Mouse (Mus musculus) gonadal fat pad, adult 2 months (tissue): ENCODE measurements at regions not wholly inside any gene's neighbourhood (a gene's known extent, or its start where the extent isn't known, plus 50 kb on each side); places are given as distances from the start of the nearest gene placed in this dataset.

Source experiments
- DNase-seq: peaks from one replicate; pipeline ENCODE4 v3.0.0-alpha.2; 2012; ENCODE audit warnings: low read depth

GRCm38 (mm10) chr5:51397528-51397927 is 170.0 kb downstream of the Ppargc1a start:
- no peak for DNase-seq

- DNase-seq: no peak
Observed at GRCm38 (mm10) chr5:51391319-51391718, 176.2 kb downstream of the Ppargc1a start.

- DNase-seq: no peak
Observed at GRCm38 (mm10) chr5:51387751-51388150, 179.8 kb downstream of the Ppargc1a start.

GRCm38 (mm10) chr5:51386409-51386808 is 181.1 kb downstream of the Ppargc1a start:
- no peak for DNase-seq

- DNase-seq: no peak
Observed at GRCm38 (mm10) chr5:51384278-51384677, 183.2 kb downstream of the Ppargc1a start.

DNA sequence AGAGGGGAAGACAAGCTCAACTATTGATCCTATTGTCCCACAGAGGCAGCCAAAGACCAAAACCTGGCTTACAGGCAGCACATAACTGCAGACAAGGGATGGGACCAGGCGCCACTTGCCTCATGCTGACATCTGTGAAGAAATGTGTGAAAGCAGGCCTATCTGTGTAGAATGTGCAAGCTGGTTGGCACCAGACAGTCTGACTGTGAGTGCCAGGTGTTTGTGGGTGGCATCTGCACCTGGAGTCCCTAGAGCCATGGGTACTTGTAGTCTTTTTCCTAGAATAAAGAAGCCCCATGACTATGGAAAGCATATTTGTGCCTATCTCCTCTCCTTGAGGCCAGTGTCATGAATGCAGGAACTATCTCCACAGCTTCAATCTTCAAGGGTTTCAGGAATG is 208.4 kb downstream of the Ppargc1a start:
- DNase-seq: no peak

DNA sequence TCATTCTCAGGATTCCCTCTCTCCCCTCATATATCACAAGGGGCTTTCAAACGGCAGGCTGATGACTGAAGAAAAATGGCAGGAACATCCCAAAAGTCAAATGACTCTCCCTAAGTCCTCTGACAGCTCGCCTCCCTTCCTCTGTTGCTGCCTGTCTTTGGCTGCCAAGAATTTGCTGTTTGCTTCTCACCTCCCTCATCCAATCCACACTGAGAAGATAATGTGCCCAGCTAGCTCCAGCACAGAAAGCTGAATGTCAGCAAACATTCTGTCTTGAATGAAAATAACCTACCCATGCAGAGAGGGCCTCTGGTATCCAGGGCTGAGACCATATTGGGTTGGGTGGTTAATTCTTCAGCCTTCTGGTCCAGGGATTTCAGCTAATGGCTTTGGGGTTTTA is 219.3 kb downstream of the Ppargc1a start:
- no peak for DNase-seq

DNA sequence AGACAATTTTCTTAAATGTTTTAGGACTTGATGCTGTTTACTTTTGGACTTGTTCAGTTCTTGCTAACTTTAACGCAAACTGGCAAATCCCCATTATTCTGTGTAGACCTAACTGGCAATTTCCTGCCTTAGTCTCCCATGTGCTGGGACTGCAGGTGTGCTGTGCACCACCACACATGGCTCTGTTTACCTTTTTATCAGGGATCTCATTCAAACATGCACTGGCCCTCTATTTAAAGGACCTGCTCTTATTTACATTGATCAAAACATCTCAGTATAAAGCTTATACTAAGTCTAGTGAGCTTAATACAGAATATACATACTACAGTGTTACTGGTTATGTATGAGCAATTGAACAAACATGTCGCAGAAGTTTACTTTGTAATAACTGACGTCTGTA is 238.4 kb downstream of the Ppargc1a start:
- DNase-seq: no peak

GRCm38 (mm10) chr5:51289191-51289590 is 278.3 kb downstream of the Ppargc1a start:
- DNase-seq: no peak

- DNase-seq: peak; percentile 19
Observed at GRCm38 (mm10) chr5:51288234-51288633, 279.3 kb downstream of the Ppargc1a start.

DNA sequence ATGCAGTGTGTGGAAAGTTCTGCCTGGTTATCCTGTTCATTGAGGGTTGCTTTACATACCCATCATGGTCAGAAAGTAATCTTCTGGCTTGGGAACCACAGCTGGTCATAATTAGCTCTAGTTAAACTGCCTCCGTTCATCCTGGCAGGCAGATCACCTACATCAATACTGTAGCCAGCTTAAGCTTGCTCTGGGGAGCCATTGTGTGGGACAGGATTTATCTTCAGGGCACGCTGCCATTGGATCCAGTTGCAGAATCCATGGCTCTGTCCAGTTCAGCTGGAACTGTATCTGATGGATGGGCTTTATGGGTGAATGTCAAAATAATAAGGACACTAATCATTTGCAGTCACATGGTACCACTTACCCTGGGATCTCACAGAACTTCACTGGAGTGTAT is 326.4 kb downstream of the Ppargc1a start:
- no peak for DNase-seq

- DNase-seq: no peak
Observed at GRCm38 (mm10) chr5:51234004-51234355, 333.5 kb downstream of the Ppargc1a start.

GRCm38 (mm10) chr5:51233271-51234003 is 334.1 kb downstream of the Ppargc1a start:
- no peak for DNase-seq

DNA sequence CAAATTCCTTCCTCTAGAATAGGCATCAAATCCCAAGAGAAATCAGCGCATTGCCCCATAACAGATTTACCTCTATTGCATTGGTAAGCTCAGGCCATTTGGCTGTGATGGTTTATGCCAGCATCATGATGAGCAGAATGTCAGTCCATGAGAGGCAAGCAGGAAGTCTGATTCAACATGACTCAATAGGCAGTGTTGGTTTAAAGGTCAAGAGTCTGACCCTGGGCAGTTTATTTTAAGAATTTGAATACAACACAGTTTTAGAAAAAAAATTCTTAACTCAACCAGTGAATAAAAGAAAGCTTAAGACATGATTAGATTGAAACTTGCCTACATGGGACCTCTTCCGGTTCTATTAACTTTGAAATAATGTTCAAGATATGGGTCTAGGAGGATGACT is 337.7 kb downstream of the Ppargc1a start:
- DNase-seq: no peak

DNA sequence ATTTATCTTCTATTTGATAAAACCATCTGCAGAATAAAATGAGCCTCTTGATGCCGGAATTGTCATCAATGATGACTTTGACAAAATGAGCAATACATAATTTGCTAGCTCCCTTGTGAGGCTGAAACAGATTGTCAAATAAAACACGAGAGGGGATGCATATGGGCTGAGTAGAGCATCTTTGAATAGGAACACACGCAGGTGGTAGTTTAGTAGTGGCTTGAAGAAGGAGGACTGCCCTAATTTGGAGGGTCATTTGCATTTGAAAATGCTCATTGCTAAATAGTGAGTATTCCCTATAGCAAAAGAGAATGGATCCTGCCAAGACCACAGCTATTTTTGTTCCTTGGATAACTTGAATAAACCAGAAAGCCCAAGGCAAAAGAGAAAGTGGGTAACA is 339.5 kb downstream of the Ppargc1a start:
- DNase-seq: no peak

DNA sequence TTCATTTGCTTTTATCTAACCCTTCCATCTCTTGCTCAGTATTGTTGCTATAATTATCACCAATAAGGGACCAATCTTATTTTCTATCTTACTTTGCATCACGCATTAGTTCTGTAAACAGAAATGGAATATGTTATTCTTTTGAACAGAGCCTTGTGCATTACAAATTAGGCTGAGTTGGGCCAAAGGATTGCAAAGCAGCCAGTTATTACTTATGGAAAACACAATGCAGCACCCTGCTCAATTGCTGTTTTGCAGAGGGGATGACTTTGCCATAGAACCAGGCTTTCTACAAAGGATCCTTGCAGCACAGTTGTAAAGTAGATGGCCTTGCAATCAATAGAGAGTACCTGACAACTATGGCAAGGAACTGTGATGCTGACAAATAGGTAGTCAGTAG is 364.3 kb downstream of the Ppargc1a start:
- no peak for DNase-seq

GRCm38 (mm10) chr5:51202525-51203215 is 364.9 kb downstream of the Ppargc1a start:
- no peak for DNase-seq

DNA sequence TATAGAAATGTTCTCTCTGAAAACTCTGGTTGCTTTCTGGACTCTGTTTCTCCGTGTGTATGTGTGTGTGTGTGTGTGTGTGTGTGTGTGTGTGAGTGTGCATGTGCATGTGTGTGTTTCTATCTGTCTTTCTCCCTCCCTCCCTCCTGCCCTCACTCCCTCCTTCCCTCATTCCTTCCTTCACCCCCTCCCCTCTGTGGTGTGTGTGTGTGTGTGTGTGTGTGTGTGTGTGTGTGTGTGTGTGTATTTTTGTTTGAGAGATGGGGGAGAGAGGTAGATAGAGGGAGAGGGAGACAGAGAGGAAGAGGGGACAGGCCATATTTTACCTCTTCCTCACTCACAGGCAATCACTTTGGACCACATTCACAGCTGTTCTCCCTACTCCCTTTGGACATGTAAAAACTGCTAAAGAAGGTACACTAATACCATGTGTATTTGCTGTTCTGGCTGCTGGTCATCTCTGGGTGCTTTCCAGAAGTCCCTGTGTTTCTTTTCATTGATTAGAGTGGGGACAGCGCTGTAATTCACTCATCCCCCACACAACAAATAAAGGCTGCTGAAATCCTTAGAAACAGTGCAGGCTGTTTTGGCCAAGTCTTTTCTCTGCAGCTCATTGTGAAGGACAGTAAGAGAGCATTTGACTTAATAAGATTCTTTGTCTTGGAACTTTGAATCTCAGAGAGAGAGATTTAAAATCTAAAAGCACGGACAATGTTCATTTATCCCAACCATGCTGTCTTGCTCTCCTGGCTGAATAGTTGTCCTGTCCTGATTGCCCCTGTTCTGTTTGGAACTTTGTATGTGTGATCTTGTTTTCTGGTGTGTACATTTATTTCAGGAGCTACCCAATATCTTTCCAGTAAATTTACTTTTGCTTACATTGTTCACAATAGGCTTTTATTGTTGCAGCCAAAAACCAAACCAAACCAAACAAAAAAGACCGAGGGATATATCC is 370.9 kb downstream of the Ppargc1a start:
- no peak for DNase-seq

DNA sequence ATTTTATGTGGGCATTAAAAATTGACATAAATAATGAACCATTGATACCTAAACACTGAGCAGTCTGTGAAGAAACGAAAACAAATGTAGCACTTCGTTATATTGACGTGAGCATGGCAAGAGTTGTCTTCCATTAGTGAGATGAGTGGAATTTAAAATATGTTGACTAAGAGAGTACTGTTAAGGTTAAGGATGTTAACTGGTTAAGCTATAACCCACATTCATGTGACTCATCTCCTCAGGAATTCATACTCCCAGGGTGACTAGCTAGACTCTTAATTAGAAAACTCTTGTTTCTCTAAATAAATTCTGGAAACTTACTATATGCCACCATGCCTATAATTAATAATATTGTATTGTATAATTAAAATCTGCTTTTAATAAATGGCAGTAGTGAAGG is 376.9 kb downstream of the Ppargc1a start:
- DNase-seq: no peak

GRCm38 (mm10) chr5:51169828-51170227 is 397.7 kb downstream of the Ppargc1a start:
- no peak for DNase-seq

DNA sequence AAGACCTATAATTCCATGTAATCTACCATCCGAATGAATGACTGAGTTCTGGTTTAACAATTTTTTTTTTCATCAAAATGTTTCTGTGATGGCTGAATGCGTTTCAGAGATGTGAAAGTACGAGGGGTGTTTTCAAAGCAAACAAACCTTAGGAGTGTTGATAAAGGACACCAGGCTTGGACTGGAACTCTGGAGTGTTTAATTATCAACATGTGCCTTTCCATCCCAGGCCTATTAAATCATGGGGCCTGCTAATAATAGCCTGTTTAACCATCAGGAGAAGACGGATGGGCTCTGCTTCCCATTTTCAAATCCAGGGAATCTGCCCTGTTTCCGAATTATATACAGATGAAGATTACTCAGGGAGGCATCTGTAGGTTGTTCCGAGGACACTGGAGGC is 399.3 kb downstream of the Ppargc1a start:
- no peak for DNase-seq

- no peak for DNase-seq
Observed at GRCm38 (mm10) chr5:51156901-51157300, 410.6 kb downstream of the Ppargc1a start.
